Mouse (Mus musculus): ENCODE results near the gene Srl. TPM values are rescaled to one million over a fixed set of nuclear protein-coding genes. Genes with fewer than 3 reads are reported as not detected.

Srl gene
- polyA plus RNA-seq, 1 experiment from 2014 or later: 22.1 TPM

DNA sequence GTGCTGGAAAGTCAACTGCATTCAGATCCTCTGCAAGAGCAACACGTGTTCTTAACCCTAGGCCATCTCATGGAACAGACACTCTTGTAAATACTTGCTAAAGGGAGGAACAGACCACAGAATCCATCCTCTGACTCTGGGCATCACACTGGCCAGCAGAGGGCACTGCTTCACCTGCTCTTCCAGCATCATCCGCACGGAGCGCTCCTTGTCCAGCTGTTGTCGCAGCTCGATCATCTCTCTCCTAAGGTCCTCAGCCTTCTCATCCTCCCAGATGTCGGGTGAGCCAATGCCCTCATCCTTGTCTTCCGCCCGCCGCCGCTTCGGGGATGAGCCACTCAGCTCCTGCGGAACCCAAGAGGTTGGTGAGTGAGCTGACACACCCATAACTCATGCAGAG is 9.4 kb upstream of the Srl start:
- peaks cover 32% of the 10 kb centered on the region for H3K36me3 ChIP-seq
- no peak overlapping the region for H3K4me2 ChIP-seq
- H3K4me1 ChIP-seq: peaks cover 32% of the 10 kb centered on the region
- H3K4me3 ChIP-seq: no peak overlapping the region
- WGBS: 36% methylated on average over 13 of the region's 13 CpGs
- H3K27me3 ChIP-seq: no peaks in the 10 kb centered on the region
- no peak overlapping the region for H3K9ac ChIP-seq
- no peaks in the 10 kb centered on the region for H3K9me3 ChIP-seq
- H3K27ac ChIP-seq: no peak overlapping the region
- ATAC-seq (ENCODE audit: borderline replicate concordance, extremely low read depth, low FRiP score, low TSS enrichment): peak; percentile 21; the same call in 1 of the 2 replicates

- ATAC-seq (ENCODE audit: borderline replicate concordance, extremely low read depth, low FRiP score, low TSS enrichment): no peak
- 86% methylated on average over 18 of the region's 18 CpGs for WGBS
Observed at GRCm38 (mm10) chr16:4548953-4549688, 7.5 kb upstream of the Srl start.

GRCm38 (mm10) chr16:4547611-4548010 is 6.0 kb upstream of the Srl start:
- 84% methylated on average over 5 of the region's 5 CpGs for whole genome bisulfite sequencing
- H3K9ac ChIP-seq: no peak overlapping the region
- no peak overlapping the region for H3K27ac ChIP-seq
- no peak for ATAC-seq (ENCODE audit: borderline replicate concordance, extremely low read depth, low FRiP score, low TSS enrichment)
- H3K4me1 ChIP-seq: peaks cover 15% of the 10 kb centered on the region
- H3K9me3 ChIP-seq: no peaks in the 10 kb centered on the region
- H3K36me3 ChIP-seq: peaks cover 43% of the 10 kb centered on the region
- no peaks in the 10 kb centered on the region for H3K27me3 ChIP-seq
- H3K4me3 ChIP-seq: no peak overlapping the region
- H3K4me2 ChIP-seq: no peak overlapping the region

More at GRCm38 (mm10) chr16:4548953-4549688, 7.5 kb upstream of the Srl start:
- Histone ChIP-seq H3K4me2 (no peak overlapping the region), H3K4me1 (peaks cover 30% of the 10 kb centered on the region), H3K4me3 (no peak overlapping the region), H3K27ac (no peak overlapping the region), H3K9me3 (no peaks in the 10 kb centered on the region), H3K36me3 (peaks cover 43% of the 10 kb centered on the region), H3K27me3 (no peaks in the 10 kb centered on the region), H3K9ac (no peak overlapping the region)

GRCm38 (mm10) chr16:4546838-4547237 is 5.2 kb upstream of the Srl start:
- Histone ChIP-seq H3K4me1 (peaks cover 13% of the 10 kb centered on the region; the same call in 1 of the 2 replicates), H3K27ac (no peak overlapping the region), H3K4me3 (no peak overlapping the region), H3K9me3 (no peaks in the 10 kb centered on the region), H3K36me3 (peaks cover 43% of the 10 kb centered on the region), H3K9ac (no peak overlapping the region), H3K27me3 (no peaks in the 10 kb centered on the region), H3K4me2 (no peak overlapping the region)
- 91% methylated on average over 8 of the region's 8 CpGs for WGBS
- no peak for ATAC-seq (ENCODE audit: borderline replicate concordance, extremely low read depth, low FRiP score, low TSS enrichment)

DNA sequence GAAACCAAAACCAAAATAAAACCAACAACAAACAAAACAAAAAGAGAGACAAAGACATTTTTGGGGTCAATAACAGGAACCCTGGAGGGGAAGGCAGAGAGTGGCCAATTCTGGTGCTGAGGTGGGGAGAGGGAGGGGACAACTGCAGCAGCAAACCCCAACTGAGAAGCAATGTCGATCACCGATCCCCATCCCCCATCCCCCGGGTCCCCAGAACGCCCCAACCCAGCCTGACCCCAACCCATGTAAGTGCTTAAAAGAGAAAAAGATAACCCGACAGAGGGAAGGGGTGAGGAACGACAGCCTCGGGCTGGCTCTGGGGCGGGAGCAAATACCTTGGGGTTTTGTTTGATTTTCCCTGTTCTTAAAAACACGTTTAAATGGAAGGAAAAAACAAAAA is 3.2 kb upstream of the Srl start:
- H3K27me3 ChIP-seq: no peaks in the 10 kb centered on the region

DNA sequence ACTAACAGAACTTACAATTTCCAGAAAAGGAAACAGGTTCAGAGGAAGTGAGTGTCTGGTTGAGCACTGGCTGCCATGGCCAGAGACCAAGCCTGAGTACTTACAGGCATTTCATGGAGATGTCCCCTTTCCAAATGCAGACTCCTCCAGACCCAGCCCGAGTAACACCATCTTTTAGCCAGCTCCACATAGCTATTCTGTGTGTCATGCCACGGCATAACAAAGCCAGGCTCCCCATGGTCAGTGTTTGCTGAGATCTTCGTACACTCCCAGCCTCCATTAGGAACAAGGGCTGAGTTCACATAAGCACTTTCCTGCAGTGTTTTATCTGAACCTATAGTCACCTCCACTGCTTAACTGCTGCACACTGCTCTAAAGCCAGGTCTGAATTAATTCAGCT is 1.6 kb upstream of the Srl start:
- Histone ChIP-seq H3K9ac (no peak overlapping the region), H3K4me2 (no peak overlapping the region), H3K9me3 (no peaks in the 10 kb centered on the region), H3K27me3 (no peaks in the 10 kb centered on the region), H3K27ac (no peak overlapping the region), H3K4me3 (no peak overlapping the region), H3K36me3 (peaks cover 25% of the 10 kb centered on the region), H3K4me1 (peaks cover 8% of the 10 kb centered on the region)
- 72% methylated on average over 3 of the region's 3 CpGs for WGBS
- no peak for ATAC-seq (ENCODE audit: borderline replicate concordance, extremely low read depth, low FRiP score, low TSS enrichment)

More for the DNA sequence above, 3.2 kb upstream of the Srl start:
- no peak overlapping the region for H3K27ac ChIP-seq
- 57% methylated on average over 9 of the region's 9 CpGs for WGBS
- H3K4me1 ChIP-seq: peaks cover 8% of the 10 kb centered on the region
- H3K4me2 ChIP-seq: no peak overlapping the region
- ATAC-seq (ENCODE audit: borderline replicate concordance, extremely low read depth, low FRiP score, low TSS enrichment): no peak
- H3K9me3 ChIP-seq: no peaks in the 10 kb centered on the region
- no peak overlapping the region for H3K4me3 ChIP-seq
- H3K9ac ChIP-seq: no peak overlapping the region
- peaks cover 34% of the 10 kb centered on the region for H3K36me3 ChIP-seq

- Histone ChIP-seq H3K4me3 (peak overlapping the region; percentile 51), H3K4me2 (peak overlapping the region; percentile 27; the same call in 1 of the 2 replicates), H3K27ac (no peak overlapping the region), H3K27me3 (no peaks in the 10 kb centered on the region), H3K36me3 (peaks cover 19% of the 10 kb centered on the region), H3K4me1 (peaks cover 8% of the 10 kb centered on the region), H3K9me3 (no peaks in the 10 kb centered on the region), H3K9ac (peak overlapping the region; percentile 21; the same call in 1 of the 2 replicates)
- WGBS: 33% methylated on average over 7 of the region's 7 CpGs
- no peak for ATAC-seq (ENCODE audit: borderline replicate concordance, extremely low read depth, low FRiP score, low TSS enrichment)
Observed at GRCm38 (mm10) chr16:4542236-4542774, 689 bp upstream of the Srl start.

DNA sequence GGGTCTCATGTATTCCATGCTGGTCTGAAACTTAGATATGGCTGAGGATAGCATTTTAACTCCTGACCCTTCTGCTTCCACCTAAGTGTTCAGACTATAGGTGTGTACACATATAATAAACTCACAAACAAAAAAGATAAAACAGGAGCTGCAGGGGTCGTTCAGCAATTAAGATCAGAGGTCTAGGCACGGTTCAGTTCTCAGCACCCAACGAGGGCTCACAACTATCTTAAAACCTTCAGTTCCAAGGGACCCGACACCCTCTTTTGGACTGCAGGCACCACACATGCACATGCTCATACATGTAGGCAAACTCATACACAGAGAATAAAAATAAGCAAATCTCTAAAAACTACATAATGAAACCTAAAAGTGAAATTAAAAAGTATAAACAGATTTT is 583 bp downstream of the Srl start:
- no peak for ATAC-seq (ENCODE audit: borderline replicate concordance, extremely low read depth, low FRiP score, low TSS enrichment)
- peaks cover 11% of the 10 kb centered on the region for H3K36me3 ChIP-seq
- peak overlapping the region; percentile 51 for H3K4me3 ChIP-seq
- H3K9me3 ChIP-seq: no peaks in the 10 kb centered on the region
- peak overlapping the region; percentile 33; the same call in 1 of the 2 replicates for H3K9ac ChIP-seq
- no peaks in the 10 kb centered on the region for H3K27me3 ChIP-seq
- H3K4me1 ChIP-seq: peaks cover 8% of the 10 kb centered on the region
- H3K27ac ChIP-seq: no peak overlapping the region
- peak overlapping the region; percentile 66 for H3K4me2 ChIP-seq
- 58% methylated on average over 4 of the region's 4 CpGs for WGBS

- ATAC-seq (ENCODE audit: borderline replicate concordance, extremely low read depth, low FRiP score, low TSS enrichment): no peak
- no peak overlapping the region for H3K4me2 ChIP-seq
- H3K4me1 ChIP-seq: peaks cover 8% of the 10 kb centered on the region
- H3K27me3 ChIP-seq: no peaks in the 10 kb centered on the region
- no peak overlapping the region for H3K4me3 ChIP-seq
- no peak overlapping the region for H3K27ac ChIP-seq
- WGBS: 84% methylated on average over 12 of the region's 12 CpGs
- H3K9me3 ChIP-seq: no peaks in the 10 kb centered on the region
- H3K9ac ChIP-seq: no peak overlapping the region
- H3K36me3 ChIP-seq: 0 out of 2 replicates have a peak, but pooled peaks cover 4% of the 10 kb centered on the region
Observed at GRCm38 (mm10) chr16:4540064-4540775, 1.4 kb downstream of the Srl start.

GRCm38 (mm10) chr16:4539521-4539920 is 2.1 kb downstream of the Srl start:
- no peak overlapping the region for H3K9ac ChIP-seq
- ATAC-seq (ENCODE audit: borderline replicate concordance, extremely low read depth, low FRiP score, low TSS enrichment): no peak
- no peaks in the 10 kb centered on the region for H3K27me3 ChIP-seq
- no peak overlapping the region for H3K27ac ChIP-seq
- H3K9me3 ChIP-seq: no peaks in the 10 kb centered on the region
- H3K36me3 ChIP-seq: no peaks in the 10 kb centered on the region
- H3K4me3 ChIP-seq: no peak overlapping the region
- no peak overlapping the region for H3K4me2 ChIP-seq
- 73% methylated on average over 4 of the region's 4 CpGs for WGBS
- H3K4me1 ChIP-seq: peaks cover 8% of the 10 kb centered on the region

- Histone ChIP-seq H3K27me3 (no peaks in the 10 kb centered on the region), H3K4me2 (no peak overlapping the region), H3K4me1 (peaks cover 8% of the 10 kb centered on the region), H3K9me3 (no peaks in the 10 kb centered on the region), H3K27ac (no peak overlapping the region), H3K9ac (no peak overlapping the region), H3K4me3 (no peak overlapping the region), H3K36me3 (no peaks in the 10 kb centered on the region)
- WGBS: 54% methylated on average over 3 of the region's 3 CpGs
- no peak for ATAC-seq (ENCODE audit: borderline replicate concordance, extremely low read depth, low FRiP score, low TSS enrichment)
Observed at GRCm38 (mm10) chr16:4537616-4538358, 3.8 kb downstream of the Srl start.
